Mouse (Mus musculus): ENCODE data around the gene Qdpr. TPM values are rescaled to one million over a fixed set of nuclear protein-coding genes. Genes with fewer than 3 reads are reported as not detected.

Qdpr gene
- total RNA-seq, 2 experiments from 2014 or later: 53.9 to 63.6 TPM

DNA sequence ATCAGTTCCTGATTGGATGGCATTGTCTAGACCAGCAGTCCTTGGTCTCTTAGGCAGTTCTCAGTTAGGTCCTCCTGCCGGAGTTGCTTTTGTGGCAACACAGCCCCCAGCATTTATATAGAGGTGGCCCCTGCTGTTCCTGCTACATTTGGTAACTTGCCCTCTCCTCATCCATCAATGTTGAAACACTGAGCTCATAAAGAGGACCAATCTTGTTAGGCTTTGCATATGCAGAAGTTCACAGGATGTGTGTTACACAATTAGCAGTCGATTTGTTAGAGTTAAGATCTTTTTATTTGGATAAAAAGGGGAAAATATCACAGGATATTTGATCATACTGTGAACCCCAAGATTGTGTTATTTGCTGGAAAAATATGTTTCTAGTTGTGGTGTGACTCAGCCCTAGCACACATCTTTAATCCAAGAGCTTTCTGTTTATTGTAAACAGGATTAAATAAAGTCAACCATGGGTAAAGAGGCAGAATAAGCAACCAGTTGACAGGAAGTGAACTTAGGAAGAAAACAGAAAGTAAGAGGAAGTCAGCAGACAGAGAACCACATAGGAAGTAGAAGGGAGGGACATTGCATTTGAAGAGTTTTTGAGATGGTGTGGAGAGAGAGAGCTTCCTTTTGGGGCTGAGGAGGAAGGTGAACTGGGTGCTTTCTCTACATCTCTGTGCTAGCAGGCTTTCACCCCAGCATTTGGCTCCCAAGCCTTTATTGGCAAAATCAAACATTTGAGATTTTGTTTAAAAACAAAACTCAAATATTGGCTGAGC is 65.8 kb downstream of the Qdpr start:
- no peak for DNase-seq

Other genes starting within 250 kb of the Qdpr start
- gene Clrn2, start 3.5 kb upstream of the Qdpr start, total RNA-seq (2021): not detected
- 10 to 100 TPM; 55.6 to 57.2 TPM for gene Lap3, start 43.1 kb upstream of the Qdpr start, total RNA-seq (2021)
- gene Med28, start 70.0 kb upstream of the Qdpr start, total RNA-seq (2021): 10 to 100 TPM; 46.0 to 48.6 TPM
- gene Fam184b, start 189.4 kb upstream of the Qdpr start, total RNA-seq (2021): under 1 TPM; 0.27 to 0.46 TPM
- gene Ncapg, start 219.7 kb upstream of the Qdpr start, total RNA-seq (2021): under 1 TPM; 0.19 to 0.28 TPM